Mouse (Mus musculus): ENCODE data around the gene Wwox. TPM values are rescaled to one million over a fixed set of nuclear protein-coding genes. Genes with fewer than 3 reads are reported as not detected.

The Wwox gene
- polyA plus RNA-seq, 1 experiment from 2014 or later, result 14.3 TPM

- Histone ChIP-seq H3K4me1 (peaks cover 8% of the 10 kb centered on the region), H3K4me3 (replicated peaks) (no peak overlapping the region), H3K27ac (no peak overlapping the region), H3K9me3 (no peaks in the 10 kb centered on the region), H3K9ac (no peak overlapping the region), H3K4me2 (no peak overlapping the region), H3K27me3 (peaks cover 18% of the 10 kb centered on the region; the same call in 1 of the 2 replicates), H3K36me3 (replicated peaks) (no peaks in the 10 kb centered on the region)
- ATAC-seq (ENCODE audit: low FRiP score), result no peak
- WGBS, result 73% methylated on average over 13 of the region's 13 CpGs
Measured at GRCm38 (mm10) chr8:115186121-115186811, 746.8 kb downstream of the Wwox start.

- Histone ChIP-seq H3K27ac (no peak overlapping the region), H3K9ac (no peak overlapping the region)
Measured at GRCm38 (mm10) chr8:115186882-115187281, 747.4 kb downstream of the Wwox start.

DNA sequence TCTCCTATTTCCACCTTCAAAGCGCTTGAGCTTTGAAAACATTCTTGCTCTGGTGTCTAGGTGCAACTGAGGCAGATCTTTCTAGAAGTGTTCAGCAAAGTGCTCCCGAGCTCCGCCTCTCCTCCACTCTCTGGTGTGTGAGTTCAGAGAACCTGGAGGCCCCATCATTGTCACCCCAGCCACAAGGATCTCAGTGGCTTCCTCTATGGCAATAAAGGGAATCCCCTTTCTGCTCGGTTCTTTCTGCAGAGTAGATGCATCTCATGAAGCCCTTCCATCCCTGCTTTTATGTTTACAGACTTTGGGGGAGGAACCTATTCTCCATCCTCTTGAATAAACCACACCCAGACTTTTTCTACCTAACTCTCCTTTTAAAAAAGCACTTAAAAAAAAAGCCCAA is 749.0 kb downstream of the Wwox start:
- Histone ChIP-seq H3K4me1 (peaks cover 8% of the 10 kb centered on the region), H3K36me3 (replicated peaks) (no peaks in the 10 kb centered on the region), H3K4me3 (replicated peaks) (no peak overlapping the region), H3K4me2 (no peak overlapping the region), H3K9me3 (no peaks in the 10 kb centered on the region), H3K27ac (no peak overlapping the region), H3K27me3 (peaks cover 12% of the 10 kb centered on the region; the same call in 1 of the 2 replicates), H3K9ac (no peak overlapping the region)
- 88% methylated on average over 4 of the region's 4 CpGs for WGBS
- no peak for ATAC-seq (ENCODE audit: low FRiP score)

More at GRCm38 (mm10) chr8:115186882-115187281, 747.4 kb downstream of the Wwox start:
- ATAC-seq (ENCODE audit: low FRiP score), result 0 out of 2 replicates have a peak, but pooled peaks have one; percentile 30
- no peaks in the 10 kb centered on the region for H3K36me3 ChIP-seq (replicated peaks)
- no peak overlapping the region for H3K4me3 ChIP-seq (replicated peaks)
- H3K4me1 ChIP-seq, result peaks cover 8% of the 10 kb centered on the region
- peaks cover 18% of the 10 kb centered on the region; the same call in 1 of the 2 replicates for H3K27me3 ChIP-seq
- H3K9me3 ChIP-seq, result no peaks in the 10 kb centered on the region
- WGBS, result 10% methylated on average over 1 of the region's 2 CpGs
- no peak overlapping the region for H3K4me2 ChIP-seq

DNA sequence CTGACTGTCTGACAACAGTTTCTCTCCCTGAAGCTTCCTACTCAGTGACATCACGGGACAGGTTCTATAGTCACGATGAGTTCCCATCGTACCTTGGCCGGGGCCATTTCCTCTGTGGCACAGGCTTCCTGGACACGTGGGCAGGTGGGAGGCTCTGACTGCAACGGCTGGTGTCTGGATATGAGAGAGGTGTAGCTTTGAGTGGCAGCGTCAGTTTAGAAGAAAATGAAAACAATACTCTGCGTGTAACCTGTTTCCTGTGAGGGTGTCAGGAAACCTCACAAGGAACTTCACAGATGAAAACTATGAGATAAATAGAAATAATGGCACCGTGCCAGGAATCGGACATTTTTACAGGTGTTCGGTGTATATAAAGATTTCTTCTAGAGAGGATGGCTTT is 750.4 kb downstream of the Wwox start:
- Histone ChIP-seq H3K9ac (no peak overlapping the region), H3K9me3 (no peaks in the 10 kb centered on the region), H3K27ac (no peak overlapping the region), H3K4me3 (replicated peaks) (no peak overlapping the region), H3K4me1 (peaks cover 8% of the 10 kb centered on the region), H3K4me2 (no peak overlapping the region), H3K36me3 (replicated peaks) (no peaks in the 10 kb centered on the region), H3K27me3 (peaks cover 9% of the 10 kb centered on the region; the same call in 1 of the 2 replicates)
- 89% methylated on average over 11 of the region's 11 CpGs for WGBS
- no peak for ATAC-seq (ENCODE audit: low FRiP score)

DNA sequence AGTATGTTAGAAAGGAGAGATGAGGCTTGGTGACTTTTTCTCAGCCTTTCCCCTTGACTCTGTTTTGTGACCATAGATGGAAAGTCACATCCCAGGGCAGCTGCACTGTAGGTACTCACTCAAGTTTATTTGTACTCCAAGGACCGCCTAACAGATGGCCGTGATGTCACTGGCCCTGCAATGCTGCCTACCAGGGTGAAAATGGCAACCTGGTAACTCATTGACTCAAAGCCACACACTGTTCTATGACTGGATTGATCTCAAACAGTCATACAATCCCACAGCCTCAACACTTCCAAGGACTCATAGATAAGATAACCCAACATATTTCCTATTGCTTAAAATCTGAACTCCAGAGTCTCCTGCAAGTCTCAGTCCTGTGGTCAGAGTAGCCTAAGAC is 754.3 kb downstream of the Wwox start:
- Histone ChIP-seq H3K4me3 (replicated peaks) (no peak overlapping the region), H3K27me3 (peaks cover 11% of the 10 kb centered on the region; the same call in 1 of the 2 replicates), H3K4me1 (no peaks in the 10 kb centered on the region), H3K9me3 (no peaks in the 10 kb centered on the region; the same call in 1 of the 2 replicates), H3K27ac (no peak overlapping the region), H3K4me2 (no peak overlapping the region), H3K36me3 (replicated peaks) (no peaks in the 10 kb centered on the region), H3K9ac (no peak overlapping the region)
- WGBS, result 96% methylated on average over 2 of the region's 2 CpGs
- ATAC-seq (ENCODE audit: low FRiP score), result no peak

DNA sequence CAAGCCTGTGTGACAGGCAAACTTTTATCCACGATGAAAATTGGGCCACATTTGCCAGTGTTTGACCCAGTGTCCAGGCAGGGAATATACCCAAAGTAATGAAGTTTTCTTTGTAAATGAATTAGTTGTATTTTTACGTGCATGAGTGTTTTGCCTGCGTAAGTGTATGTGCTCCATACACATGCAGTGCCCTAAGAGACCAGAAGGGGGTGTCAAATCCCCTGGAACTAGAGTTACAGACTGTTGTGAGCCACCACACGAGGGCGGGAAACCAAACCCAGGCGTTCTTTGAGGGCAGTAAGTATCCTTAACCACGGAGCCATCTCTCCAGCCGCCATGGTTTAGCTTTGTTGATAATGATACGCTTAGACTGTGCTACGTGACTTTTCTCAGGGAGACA is 755.9 kb downstream of the Wwox start:
- no peak overlapping the region for H3K4me3 ChIP-seq (replicated peaks)
- ATAC-seq (ENCODE audit: low FRiP score), result no peak
- H3K9me3 ChIP-seq, result no peaks in the 10 kb centered on the region; the same call in 1 of the 2 replicates
- no peaks in the 10 kb centered on the region for H3K36me3 ChIP-seq (replicated peaks)
- WGBS, result 92% methylated on average over 10 of the region's 10 CpGs
- no peak overlapping the region for H3K9ac ChIP-seq
- no peak overlapping the region for H3K27ac ChIP-seq
- H3K4me1 ChIP-seq, result peaks cover 13% of the 10 kb centered on the region
- peaks cover 18% of the 10 kb centered on the region; the same call in 1 of the 2 replicates for H3K27me3 ChIP-seq
- no peak overlapping the region for H3K4me2 ChIP-seq

GRCm38 (mm10) chr8:115196859-115197258 is 757.4 kb downstream of the Wwox start:
- H3K9me3 ChIP-seq, result no peaks in the 10 kb centered on the region; the same call in 1 of the 2 replicates
- H3K27ac ChIP-seq, result no peak overlapping the region
- 0 out of 2 replicates have a peak, but pooled peaks have one; percentile 33 for ATAC-seq (ENCODE audit: low FRiP score)
- no peak overlapping the region for H3K4me2 ChIP-seq
- no peaks in the 10 kb centered on the region for H3K36me3 ChIP-seq (replicated peaks)
- H3K9ac ChIP-seq, result no peak overlapping the region
- H3K4me1 ChIP-seq, result peaks cover 23% of the 10 kb centered on the region
- H3K27me3 ChIP-seq, result peaks cover 24% of the 10 kb centered on the region; the same call in 1 of the 2 replicates
- 70% methylated on average over 2 of the region's 2 CpGs for WGBS
- H3K4me3 ChIP-seq (replicated peaks), result no peak overlapping the region

DNA sequence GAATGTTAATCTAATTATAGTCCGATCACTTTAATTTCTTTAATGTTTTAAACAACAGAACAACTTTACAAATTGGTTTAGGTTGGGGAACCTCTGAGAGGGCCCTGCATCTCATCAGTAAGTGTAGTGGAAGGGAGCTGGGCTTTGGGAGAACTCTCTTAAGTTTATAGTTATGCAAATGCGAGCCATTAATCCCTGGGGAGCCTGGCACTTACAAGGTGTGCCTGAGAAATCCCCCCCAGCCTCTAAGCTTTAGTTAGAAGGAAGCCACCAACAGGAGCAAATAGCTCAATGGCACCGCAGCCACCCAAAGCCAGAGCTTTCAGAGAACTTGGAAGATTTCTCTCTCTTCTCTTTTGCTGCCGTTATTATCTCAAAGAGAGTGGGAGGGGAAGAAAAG is 759.7 kb downstream of the Wwox start:
- H3K4me3 ChIP-seq (replicated peaks), result no peak overlapping the region
- no peak overlapping the region for H3K9ac ChIP-seq
- WGBS, result 9% methylated on average over 4 of the region's 4 CpGs
- H3K4me1 ChIP-seq, result peaks cover 24% of the 10 kb centered on the region
- no peak overlapping the region for H3K27ac ChIP-seq
- peak overlapping the region; percentile 31 for H3K4me2 ChIP-seq
- peak; percentile 41; the same call in 1 of the 2 replicates for ATAC-seq (ENCODE audit: low FRiP score)
- H3K36me3 ChIP-seq (replicated peaks), result no peaks in the 10 kb centered on the region
- no peaks in the 10 kb centered on the region; the same call in 1 of the 2 replicates for H3K9me3 ChIP-seq
- peaks cover 33% of the 10 kb centered on the region; the same call in 1 of the 2 replicates for H3K27me3 ChIP-seq

DNA sequence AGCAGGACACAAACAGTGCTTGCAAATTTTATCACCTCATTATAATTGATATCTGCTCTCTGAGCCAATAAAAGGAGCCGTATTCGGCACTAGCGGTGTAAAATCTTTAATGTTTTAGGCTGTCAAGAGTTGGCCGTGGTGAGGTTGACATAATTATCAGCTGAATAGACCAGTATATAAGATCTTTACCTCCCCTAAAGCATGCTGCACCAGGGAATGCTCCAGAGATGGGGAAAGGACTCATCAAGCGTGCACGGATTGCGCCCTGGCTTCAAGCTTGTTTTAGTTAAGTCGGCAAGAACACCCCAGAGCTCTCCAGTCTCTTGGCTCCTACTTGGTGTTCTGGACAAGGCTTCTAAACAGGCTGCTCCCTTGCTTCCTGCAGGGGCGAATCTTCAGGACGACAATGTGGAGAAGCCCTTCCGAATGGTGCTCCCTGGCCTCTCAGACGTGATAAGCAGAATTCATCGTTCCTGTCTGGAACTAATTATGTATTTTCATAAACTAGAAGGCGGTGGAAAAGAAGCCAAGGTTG is 760.2 kb downstream of the Wwox start:
- H3K4me2 ChIP-seq, result peak overlapping the region; percentile 31
- H3K4me3 ChIP-seq (replicated peaks), result no peak overlapping the region
- H3K27ac ChIP-seq, result no peak overlapping the region
- peaks cover 24% of the 10 kb centered on the region for H3K4me1 ChIP-seq
- ATAC-seq (ENCODE audit: low FRiP score), result no peak
- H3K36me3 ChIP-seq (replicated peaks), result no peaks in the 10 kb centered on the region
- H3K27me3 ChIP-seq, result peaks cover 33% of the 10 kb centered on the region; the same call in 1 of the 2 replicates
- no peaks in the 10 kb centered on the region; the same call in 1 of the 2 replicates for H3K9me3 ChIP-seq
- no peak overlapping the region; the same call in 1 of the 2 replicates for H3K9ac ChIP-seq
- WGBS, result 16% methylated on average over 14 of the region's 14 CpGs

GRCm38 (mm10) chr8:115201726-115202125 is 762.3 kb downstream of the Wwox start:
- ATAC-seq (ENCODE audit: low FRiP score), result no peak
- 26% methylated on average over 7 of the region's 7 CpGs for WGBS

DNA sequence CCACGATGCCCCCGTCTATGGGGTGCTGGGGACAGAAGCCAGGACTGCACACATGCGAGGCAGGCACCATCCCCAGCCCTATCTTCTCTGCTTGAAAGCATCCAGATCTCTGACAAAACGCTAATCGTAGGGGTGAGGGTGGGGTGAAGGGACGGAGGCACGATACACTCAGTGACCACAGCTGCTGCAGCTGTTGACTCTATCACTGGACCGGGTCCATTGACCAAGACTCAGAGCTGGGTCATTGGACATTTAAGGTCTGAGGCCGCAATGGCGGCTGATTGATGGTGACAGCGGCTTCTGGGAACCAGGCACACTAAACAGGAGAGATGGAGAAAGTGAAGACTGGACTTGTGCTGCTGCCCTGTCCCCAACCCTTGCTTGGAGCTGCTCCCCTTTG is 768.0 kb downstream of the Wwox start:
- H3K4me3 ChIP-seq (replicated peaks), result no peak overlapping the region
- peaks cover 25% of the 10 kb centered on the region; the same call in 1 of the 2 replicates for H3K27me3 ChIP-seq
- H3K9me3 ChIP-seq, result no peaks in the 10 kb centered on the region
- H3K36me3 ChIP-seq (replicated peaks), result no peaks in the 10 kb centered on the region
- peaks cover 13% of the 10 kb centered on the region for H3K4me1 ChIP-seq
- no peak overlapping the region for H3K4me2 ChIP-seq
- no peak overlapping the region for H3K9ac ChIP-seq
- no peak overlapping the region for H3K27ac ChIP-seq
- 93% methylated on average over 11 of the region's 11 CpGs for WGBS
- no peak for ATAC-seq (ENCODE audit: low FRiP score)

More at GRCm38 (mm10) chr8:115201726-115202125, 762.3 kb downstream of the Wwox start:
- Histone ChIP-seq H3K4me3 (replicated peaks) (no peak overlapping the region), H3K27ac (no peak overlapping the region), H3K27me3 (peaks cover 33% of the 10 kb centered on the region; the same call in 1 of the 2 replicates), H3K36me3 (replicated peaks) (no peaks in the 10 kb centered on the region), H3K4me1 (peaks cover 24% of the 10 kb centered on the region), H3K9me3 (no peaks in the 10 kb centered on the region), H3K9ac (no peak overlapping the region), H3K4me2 (no peak overlapping the region)

DNA sequence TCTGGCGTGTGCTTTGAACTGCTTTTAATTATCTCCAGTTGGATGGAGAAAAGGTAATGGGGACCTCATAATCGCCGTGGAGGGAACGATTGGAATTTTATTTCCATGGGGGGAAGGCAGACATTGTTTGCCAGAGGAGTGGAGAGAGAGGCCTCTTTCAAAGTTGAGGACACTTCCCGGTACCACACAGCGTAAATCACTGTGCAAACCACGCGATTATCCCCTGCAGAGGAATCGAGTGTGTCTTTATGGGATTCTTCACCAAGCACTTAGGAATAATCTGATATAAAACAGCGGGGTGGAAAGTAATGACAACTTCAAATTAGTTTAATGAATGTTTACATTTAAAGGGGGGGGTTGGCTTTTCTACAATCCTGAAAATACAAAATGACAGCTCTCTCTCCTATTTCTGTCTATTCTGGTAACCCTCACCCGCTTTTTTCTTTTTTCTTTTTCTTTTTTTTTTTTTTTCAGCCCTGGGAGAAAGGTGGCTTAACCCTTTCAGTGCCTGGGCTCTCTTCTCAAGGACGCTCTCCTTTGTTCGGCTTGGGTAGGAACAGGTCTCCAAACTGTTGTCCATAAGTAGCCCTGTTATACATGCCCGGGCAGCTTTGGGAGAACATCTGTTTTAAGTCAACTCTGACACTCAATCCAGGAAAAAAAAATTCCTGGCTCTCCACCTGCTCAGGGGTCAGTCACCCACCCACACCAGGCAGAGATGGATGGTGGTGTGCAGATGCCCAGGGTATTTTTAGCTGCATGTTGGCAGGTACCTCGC is 769.1 kb downstream of the Wwox start:
- Histone ChIP-seq H3K9ac (no peak overlapping the region), H3K36me3 (replicated peaks) (no peaks in the 10 kb centered on the region), H3K27me3 (peaks cover 19% of the 10 kb centered on the region; the same call in 1 of the 2 replicates), H3K27ac (no peak overlapping the region), H3K4me2 (peak overlapping the region; percentile 17; the same call in 1 of the 2 replicates), H3K4me1 (peaks cover 13% of the 10 kb centered on the region), H3K4me3 (replicated peaks) (no peak overlapping the region), H3K9me3 (no peaks in the 10 kb centered on the region)
- 36% methylated on average over 15 of the region's 15 CpGs for WGBS
- no peak for ATAC-seq (ENCODE audit: low FRiP score)
